Mouse (Mus musculus): ENCODE data around the gene Il2rb.

The Il2rb gene

DNA sequence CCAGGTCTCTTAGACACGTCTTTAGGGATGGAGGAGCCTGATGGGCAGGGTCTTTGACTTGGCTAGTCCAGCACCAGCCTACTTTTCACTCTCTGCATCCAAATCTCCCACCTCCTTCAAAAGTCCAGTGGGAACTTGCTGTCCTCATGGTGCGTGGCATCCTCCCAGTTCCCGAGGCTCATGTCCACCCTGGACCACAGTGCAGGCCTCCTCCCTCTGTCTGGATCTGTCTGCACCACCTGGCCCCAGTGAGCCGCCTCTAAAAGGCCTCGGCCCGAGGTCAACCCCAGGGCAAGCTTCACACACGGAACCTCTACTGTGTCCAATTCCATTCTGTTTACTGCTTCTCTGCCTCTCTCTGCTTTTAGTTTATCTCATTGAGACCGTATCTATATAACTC, 26.3 kb upstream of the Il2rb start:
- DNase-seq (ENCODE audit: extremely low read depth, low read depth, low spot score), result no peak

DNA sequence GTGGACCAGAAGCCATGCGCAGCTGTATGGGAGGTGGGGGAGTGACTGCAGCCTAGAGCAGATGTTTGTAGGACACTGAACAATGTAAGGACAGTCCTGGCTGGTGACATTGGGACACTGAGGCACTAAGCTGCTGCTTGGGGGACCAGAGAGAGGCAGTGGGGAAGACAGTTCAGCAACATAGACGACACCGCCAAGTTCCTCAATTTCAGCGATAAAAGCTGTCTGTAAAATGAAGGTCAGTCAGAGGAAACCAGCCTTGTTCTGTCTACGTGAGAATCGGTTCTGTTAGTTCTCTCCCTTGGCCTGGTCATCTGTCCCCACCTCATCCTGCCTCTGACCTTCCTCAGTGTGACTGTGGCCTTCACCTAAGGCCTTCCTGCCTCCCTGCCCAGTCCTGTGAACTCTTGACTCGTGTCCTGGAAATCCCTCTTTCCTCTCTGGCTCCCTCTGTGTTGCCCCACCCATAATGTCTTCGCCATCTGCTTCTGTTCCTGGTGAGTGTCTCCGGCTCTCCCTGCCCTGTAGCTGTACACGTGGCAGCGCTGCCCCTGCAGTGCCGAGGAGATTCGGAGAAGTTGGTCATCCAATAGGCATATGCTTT, 25.1 kb upstream of the Il2rb start:
- no peak for DNase-seq (ENCODE audit: extremely low read depth, low read depth, low spot score)

DNA sequence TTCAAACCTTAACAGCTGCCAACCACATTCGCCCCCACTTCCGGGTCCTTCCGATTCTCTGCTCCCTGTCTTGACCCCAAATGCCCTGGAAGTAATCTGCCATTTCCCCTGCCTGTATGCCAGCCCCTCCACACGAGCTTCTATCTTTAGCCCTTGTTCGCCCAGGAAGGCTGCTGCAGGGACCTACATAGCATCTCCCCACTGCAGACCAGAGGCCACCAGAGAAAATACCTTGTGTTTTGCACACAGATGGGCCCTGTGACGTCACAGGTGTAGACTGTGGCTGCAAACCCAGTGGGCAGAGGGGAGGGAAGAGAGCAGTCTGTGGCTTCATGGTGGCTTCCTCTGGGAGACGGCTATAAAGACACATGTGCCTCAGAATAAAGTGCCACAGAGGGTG, 23.1 kb upstream of the Il2rb start:
- no peak for DNase-seq (ENCODE audit: extremely low read depth, low read depth, low spot score)

DNA sequence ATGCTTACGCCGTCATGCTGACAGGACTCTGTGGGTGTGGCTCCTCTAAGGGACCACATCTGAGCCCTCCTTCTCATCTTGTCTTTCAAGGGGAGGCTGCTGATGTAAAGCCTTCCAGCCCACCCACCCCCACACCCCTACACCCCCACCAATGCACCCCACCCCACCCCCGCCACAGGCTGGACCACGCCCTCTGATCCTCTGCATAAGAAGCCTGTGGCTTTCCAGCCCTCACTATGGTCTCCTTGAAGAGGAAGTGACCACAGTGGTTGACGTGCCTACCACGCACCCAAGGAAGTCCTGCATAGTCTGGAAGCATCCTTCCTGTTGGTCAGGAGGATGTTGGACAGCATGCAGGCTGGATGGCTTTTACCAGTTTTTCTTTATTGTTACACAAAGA, 20.7 kb upstream of the Il2rb start:
- no peak for DNase-seq (ENCODE audit: extremely low read depth, low read depth, low spot score)

DNA sequence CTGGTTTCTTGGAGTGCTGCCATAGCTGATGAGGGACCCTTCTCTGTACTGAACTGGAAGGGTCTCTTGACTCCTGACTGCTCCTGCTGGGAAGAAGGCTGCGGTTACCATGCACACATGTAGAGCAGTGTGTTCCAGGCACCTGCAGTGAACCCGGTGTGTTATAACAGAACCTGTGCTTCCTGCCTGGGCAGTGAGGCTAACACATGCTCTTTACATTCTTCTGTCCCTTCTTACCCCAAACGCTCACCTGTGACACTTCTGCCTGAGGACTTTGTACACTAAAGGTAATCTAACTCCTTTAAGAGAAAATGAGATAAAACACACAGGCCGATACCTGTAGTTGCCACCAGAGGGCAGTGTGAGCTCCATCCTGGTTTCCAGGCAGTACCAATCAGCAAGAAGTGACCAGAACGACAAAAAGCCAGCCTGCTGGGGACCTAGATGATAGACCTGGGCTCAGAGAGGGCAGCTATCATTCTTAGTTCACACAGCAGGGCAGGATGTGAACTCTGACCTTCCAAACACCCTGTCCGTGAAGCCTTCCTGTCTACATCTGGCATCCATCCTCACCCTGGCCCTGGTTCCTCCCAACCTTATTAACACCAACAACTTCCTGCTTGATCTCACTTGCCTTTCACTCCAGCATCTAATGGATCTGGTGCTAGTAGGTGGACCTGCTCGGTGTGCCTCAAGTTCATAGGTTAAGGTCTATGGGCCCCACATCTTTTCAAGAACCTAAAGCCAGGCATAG, 19.5 kb upstream of the Il2rb start:
- DNase-seq (ENCODE audit: extremely low read depth, low read depth, low spot score), result no peak

DNA sequence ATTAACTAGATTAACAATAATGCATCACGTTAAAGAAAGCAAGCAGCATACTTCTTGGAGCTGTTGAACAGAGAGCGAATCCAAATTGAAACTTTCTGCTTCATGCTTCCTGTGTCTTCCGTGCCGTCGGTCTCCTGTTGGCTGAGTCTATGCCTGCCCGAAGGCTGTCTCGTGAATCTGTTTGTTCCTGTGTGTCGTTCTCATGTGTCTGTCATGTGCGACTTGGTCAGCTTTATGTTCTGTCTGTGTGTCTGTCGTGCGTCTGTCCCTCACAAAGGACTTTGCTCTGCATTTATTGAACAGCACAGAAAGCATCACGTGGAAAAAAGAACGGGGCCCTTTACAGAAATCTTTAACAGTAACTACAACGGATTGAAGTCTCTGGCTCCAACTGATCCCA, 17.9 kb upstream of the Il2rb start:
- no peak for DNase-seq (ENCODE audit: extremely low read depth, low read depth, low spot score)

DNA sequence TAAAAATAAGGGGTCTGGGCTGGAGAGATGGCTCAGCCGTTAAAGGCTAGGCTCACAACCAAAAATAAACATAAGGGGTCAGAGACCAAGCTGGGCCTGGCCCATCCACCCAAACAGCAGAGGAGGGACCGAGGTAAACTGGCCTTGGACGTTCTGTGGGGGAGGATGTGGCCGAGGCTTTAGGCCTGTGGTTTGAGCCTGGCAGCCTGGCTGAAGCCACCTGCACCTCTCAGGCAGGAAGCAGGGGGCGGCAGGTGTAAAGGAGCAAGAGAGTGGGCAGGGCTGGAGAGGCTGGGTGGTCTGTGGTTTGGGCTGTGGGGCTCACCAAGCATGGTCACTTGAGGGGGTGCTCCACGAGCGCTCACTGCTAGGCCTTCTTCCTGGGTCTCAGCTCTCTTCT, 16.9 kb upstream of the Il2rb start:
- no peak for DNase-seq (ENCODE audit: extremely low read depth, low read depth, low spot score)

DNA sequence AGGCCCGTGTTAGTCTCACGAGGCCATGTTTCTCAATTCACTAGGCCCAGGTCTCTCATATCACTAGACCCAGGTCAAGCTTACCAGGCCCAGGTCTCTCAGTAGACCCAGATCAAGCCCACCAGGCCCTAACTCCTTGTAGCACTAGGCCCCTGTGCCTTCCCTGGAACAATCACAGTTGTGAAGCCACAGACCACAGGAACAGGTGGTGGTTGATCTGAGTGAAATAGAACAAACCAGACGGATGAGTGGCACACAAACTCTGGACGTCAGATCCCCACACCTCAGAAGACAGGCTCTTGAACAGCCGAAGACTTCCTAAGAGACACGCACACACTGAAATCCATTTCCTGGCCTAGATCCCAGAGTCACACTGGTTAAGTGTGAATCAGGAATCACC, 15.7 kb upstream of the Il2rb start:
- DNase-seq (ENCODE audit: extremely low read depth, low read depth, low spot score), result no peak

DNA sequence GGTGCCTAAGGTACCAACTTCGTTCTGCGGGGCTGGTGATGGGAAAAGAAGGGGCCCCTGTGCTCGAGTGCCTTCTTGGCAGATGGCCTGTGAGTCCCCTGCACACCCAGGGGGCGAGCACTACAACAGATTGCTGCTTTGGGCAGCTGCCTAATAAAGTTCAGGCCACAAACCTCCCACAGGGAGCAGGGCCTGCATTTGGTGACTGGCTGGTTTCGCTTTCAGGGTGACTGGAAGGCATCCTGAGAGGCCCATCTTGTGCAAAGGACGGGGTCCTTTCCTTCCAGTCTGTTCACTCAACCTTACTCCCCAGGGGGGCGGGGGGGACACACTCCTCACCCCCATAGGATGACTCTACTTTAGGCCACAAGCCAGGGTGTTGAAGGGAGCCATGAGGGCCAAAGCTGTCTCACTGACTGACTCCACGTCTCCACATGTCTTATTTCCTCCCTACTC, 15.1 kb upstream of the Il2rb start:
- no peak for DNase-seq (ENCODE audit: extremely low read depth, low read depth, low spot score)

DNA sequence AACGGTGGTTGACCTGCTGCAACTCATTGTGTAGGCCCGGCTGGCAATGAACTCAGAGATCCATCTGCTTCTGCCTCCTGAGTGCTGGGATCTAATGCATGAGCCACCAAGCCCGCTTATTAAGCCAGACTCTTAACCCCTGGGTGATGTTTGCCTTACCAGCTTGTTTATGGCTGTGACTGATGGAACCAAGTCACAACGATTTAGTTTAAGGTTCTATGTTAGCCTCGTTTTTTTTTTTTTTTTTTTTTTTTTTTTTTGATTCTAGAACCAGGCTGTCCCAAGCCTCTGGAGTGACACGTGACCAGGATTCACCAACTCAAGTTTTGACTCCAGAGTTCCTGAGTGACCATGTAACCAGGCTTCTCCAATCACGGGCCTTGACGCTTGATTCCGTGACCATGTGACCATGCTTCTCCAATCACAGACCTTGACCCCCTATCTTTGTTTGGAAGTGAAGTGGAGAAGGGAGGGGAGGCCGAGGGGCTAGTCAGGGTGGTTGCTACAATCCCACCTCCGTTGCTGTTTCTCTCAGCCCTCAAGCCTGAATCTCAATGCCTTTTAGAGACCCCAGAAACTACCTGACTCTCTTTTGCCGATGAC, 14.3 kb upstream of the Il2rb start:
- DNase-seq (ENCODE audit: extremely low read depth, low read depth, low spot score), result no peak

DNA sequence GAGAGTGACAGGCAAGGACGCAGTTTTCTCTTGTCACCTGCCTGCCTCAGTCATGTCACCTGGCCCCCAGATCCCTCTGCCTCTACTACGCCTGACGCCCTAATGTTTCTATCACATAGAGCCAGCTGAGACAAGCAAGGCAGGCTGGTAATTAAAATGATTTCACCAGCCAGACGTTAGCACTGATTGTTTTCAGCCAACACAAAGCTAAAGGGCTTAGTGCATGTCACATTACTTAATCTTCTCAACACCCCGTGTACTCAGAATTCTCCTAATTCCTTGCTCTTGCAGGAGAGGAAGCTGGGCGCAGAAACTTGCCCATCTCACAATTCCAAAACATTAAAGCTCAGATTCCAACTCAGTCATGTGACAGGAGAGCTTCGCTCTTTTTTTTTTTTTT, 13.4 kb upstream of the Il2rb start:
- DNase-seq (ENCODE audit: extremely low read depth, low read depth, low spot score), result peak; percentile 42

DNA sequence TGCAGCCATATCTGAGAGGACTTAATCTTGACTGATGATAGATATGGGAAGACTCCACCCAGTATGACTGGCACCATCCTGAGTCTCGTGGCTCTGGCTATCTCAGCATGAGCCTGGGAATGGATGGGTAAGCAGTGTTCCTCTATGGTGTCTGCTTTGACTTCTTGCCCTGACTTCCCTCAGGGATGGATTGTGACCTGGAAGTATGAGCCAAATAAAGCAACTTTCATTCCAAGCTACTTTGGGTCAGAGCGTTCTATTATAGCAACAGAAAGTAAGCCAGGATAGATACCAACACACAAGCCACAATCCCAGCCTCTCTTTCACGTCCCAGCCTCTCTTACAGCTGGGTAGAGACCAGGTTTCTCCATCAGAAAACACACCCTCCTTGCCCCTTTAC, 10.5 kb upstream of the Il2rb start:
- peak; percentile 54 for DNase-seq (ENCODE audit: extremely low read depth, low read depth, low spot score)

DNA sequence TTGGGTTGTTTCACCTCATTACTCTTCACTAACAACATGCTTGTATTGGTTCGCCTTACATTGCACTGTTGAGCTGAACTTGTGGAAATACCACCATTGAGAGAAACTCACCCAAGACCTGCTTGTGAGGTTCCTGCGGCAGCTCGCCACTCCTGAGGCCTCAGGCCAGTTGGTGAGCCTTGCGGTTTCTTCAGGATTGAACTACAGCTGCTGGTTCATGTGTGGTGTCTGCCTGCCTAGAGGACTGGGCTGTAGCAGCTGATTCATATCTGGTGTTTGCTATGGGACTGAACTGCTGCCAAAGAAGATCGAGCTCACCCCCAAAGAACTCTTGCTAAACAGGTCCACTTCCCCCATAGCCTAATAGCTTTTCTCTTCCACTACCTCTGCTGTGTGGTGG, 9.7 kb upstream of the Il2rb start:
- no peak for DNase-seq (ENCODE audit: extremely low read depth, low read depth, low spot score)

DNA sequence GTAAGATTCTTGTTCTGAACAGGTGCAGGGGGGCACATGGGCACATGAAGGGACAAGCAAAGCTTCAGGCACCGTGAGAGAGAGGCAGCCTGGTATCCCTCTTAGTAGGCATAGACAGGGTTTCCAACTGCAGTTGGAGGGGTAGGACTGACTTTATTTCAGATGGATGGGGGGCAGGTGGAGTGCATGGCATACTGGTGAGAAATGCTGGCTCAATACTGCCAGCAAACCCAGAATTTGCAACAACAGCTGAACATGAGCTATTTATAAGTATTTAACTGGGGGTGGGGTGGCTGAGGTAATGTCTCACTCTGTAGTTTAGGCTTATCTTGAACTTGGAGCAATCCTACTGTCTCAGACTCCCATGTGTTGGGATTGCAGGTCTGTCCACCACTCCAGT, 8.9 kb upstream of the Il2rb start:
- DNase-seq (ENCODE audit: extremely low read depth, low read depth, low spot score), result no peak

DNA sequence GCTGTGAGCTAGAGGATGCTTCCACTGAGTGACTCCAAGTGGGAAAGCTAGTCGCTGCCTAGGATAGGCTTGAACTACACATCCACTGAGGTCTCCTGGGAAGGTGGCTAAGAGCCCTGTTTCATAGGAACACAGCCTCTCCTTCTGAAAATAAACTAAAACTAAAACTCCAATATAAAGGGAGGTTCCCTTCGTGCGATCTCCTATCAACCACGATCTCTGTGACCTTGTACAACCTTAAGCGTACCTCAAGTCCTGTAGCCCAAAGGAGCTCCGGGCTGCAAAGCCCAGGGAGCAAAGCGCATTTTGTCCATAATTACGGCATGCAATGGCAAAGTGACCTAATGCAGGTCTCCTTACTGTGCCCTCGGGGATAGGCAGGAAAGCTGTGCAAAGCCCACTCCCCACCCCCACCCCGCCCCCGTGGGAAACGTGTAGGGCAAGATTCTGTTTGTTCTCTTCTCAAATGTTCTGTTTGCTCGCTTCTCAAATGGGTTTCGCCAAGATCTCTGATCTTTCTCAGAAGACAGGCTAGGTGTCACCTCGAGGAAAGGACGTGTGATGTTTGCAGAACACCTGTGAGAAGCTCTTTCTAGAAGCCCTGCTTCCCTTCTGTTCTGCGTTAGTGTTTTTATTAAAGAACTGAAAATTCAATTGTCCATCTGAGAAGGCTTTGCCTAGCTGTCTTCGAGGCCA, 7.5 kb upstream of the Il2rb start:
- DNase-seq (ENCODE audit: extremely low read depth, low read depth, low spot score), result no peak

DNA sequence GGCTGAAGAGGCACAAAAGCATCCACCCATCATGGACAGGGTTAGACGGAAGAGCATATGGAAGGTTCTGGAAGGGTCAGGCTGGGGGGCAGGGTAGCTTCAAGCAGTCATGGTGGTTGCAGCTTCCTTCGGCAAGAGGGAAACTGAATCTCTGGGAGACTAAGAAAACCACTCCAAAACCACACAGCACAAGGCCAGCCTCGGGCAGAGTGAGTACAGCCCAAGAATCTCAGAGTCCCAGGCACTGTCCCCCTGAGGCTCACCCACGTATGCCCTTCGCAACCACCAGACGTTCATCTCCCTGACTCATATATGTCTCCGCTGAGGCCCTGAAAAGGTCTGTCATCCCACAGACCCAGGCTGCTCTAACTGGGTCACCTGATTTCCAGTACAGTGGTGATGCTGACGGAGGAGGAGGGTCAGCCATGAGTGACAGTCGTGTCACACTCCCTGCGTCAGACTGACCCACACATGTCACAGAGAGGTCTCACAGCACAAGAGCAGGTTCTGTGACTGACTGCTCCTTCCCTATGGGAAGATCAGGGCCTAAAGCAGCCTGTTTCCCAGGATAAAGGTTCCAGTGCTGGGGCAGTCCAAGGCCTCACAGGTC, 1.6 kb downstream of the Il2rb start:
- no peak for DNase-seq (ENCODE audit: extremely low read depth, low read depth, low spot score)

DNA sequence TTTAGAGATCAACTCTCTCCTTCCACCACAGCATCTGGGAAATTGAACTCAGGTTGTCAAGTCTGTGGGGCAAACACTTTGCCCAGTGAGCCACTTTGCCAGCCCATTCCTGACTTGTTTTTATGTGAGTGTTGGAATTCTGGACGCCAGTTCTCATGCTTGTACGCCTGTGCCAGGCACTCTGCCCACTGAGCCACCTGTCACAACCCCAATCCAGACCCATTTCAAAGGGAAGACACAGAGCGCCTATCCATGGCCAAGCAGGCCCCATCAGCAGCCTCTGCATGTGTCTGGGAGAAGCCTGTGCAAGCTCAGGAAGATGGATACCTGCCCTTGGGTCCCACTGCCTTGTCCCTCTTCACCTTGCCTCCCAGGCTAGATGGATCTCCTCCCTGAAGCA, 3.8 kb downstream of the Il2rb start:
- DNase-seq (ENCODE audit: extremely low read depth, low read depth, low spot score), result no peak

DNA sequence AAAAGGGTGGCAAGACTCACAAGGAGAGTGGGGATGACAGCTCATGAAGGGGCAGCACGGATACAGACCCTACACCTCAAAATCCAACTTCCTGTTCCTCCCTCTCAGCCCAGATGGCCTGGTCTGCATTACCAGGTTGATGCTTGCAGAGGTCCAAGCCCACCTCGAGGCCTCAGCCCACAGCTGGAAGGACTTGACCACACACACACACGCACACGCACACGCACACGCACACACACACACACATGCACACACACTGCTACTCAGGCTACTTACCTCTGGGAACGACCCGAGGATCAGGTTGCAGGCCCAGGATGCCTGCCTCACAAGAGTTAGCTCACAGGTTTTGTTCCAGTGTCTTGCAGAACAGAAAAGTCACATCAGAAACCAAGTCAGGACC, 5.2 kb downstream of the Il2rb start:
- no peak for DNase-seq (ENCODE audit: extremely low read depth, low read depth, low spot score)

DNA sequence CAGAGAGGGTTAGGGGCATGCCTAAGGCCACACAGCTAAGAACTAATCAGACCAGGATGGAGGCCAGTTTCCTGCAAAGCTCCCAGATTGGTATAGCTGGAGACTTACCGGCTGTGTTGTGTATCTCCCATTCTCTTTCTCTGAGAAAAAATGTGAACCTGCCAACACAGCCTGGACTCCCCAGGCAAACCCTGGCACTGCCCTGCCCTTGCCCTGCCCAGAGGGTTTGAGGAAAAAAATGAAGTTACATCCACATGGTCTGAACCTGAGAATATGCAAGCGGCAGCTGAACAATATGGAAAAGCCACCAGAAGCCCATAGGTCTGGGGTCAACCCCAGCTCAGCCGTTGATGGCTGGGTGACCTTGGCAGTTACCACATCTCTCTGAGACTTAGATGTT, 5.8 kb downstream of the Il2rb start:
- DNase-seq (ENCODE audit: extremely low read depth, low read depth, low spot score), result no peak

DNA sequence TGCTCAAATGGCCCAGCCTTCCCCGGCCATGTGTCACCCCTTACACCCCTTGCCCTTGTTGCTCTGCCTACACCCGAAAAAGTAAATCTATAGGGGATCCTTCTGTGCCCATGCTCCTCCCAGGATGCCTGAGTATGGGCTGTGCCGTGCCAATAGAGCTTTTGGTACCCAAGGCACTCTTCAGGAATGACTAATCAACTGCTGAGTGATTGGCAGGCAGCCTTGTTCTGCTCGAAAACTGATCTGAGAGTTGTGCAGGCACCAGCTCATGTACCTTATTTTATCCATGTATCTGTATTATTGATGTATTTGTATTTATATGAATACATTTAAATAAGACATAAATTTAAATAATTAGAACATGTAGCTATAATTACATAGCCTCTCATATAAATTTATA, 8.0 kb downstream of the Il2rb start:
- no peak for DNase-seq (ENCODE audit: extremely low read depth, low read depth, low spot score)

DNA sequence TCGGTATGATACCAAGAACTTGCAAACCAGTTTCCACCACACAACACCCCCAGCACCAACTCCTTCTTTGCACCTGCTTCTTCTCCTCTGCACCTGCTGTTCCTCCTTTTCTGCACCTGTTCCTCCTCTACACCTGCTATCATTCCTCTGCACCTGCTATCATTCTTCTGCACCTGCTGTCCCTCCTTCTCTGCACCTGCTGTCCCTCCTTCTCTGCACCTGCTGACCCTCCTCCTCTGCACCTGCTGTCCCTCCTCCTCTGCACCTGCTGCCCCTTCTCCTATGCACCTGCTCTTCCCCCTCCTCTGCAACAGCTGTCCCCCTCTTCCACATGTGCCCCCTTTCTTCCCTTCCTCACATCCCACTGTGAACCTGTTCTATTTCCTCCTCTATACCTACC, 8.5 kb downstream of the Il2rb start:
- DNase-seq (ENCODE audit: extremely low read depth, low read depth, low spot score), result no peak

DNA sequence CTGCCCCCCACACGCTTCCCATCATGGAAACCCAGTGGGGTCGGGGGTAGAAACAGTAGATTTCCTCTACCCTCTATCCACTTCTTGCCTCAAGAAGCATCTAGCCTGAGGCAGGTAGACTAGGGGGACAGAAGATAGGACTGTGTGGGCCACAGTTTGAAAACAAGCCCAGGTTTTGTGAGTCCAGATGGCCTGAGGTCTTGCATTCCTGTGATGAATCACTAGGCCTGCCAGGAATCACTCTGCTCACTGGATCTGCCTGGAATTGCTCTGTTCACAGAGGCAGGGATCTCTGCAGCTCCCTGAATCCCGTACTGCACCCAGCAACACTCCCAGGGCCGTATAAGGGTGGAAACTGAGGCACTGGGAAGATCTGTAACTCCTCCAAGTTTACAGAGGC, 11.8 kb downstream of the Il2rb start:
- no peak for DNase-seq (ENCODE audit: extremely low read depth, low read depth, low spot score)

Measured in fat pad, adult 2 months (tissue).